Mouse (Mus musculus) lung, embryonic 16.5 days (tissue): Measurements from ENCODE around the gene Olfr122. TPM values are rescaled to one million over a fixed set of nuclear protein-coding genes. Genes with fewer than 3 reads are reported as not detected.

Experiments
- ATAC-seq: fragments of 200-750 bp; cut with Nextera tagmentation; 2 replicates; pipeline ENCODE4 v1.8.0; 2017; ENCODE audit warnings: low read depth, mild to moderate bottlenecking, moderate library complexity
- H3K27ac ChIP-seq: fragments of 300-500 bp; sonication (generic); 2 replicates; pipeline ENCODE4 v1.5.1; 2014; ENCODE audit warnings: mild to moderate bottlenecking, control low read depth, low read length
- H3K27me3 ChIP-seq: fragments of 300-500 bp; sonication (generic); 2 replicates; pipeline ENCODE4 v1.6.1; 2014; ENCODE audit warnings: low read depth, low read length, mixed read lengths; ENCODE audit not compliant: control insufficient read depth, insufficient read depth
- H3K36me3 ChIP-seq: fragments of 300-500 bp; sonication (generic); 2 replicates; pipeline ENCODE4 v1.6.1; 2014; ENCODE audit warnings: low read length; ENCODE audit not compliant: control insufficient read depth, insufficient read depth
- H3K4me1 ChIP-seq: fragments of 300-500 bp; sonication (generic); replicated peaks from 2 replicates; pipeline ENCODE4 v1.6.1; 2014; ENCODE audit warnings: low read length, mixed read lengths; ENCODE audit not compliant: control insufficient read depth, insufficient read depth
- H3K4me2 ChIP-seq: fragments of 300-500 bp; sonication (generic); 2 replicates; pipeline ENCODE4 v1.6.1; 2014; ENCODE audit warnings: low read depth, low read length, control low read depth
- H3K4me3 ChIP-seq: fragments of 300-500 bp; sonication (generic); 2 replicates; pipeline ENCODE4 v1.5.1; 2014; ENCODE audit warnings: mild to moderate bottlenecking, low read length, control low read depth
- H3K9ac ChIP-seq: fragments of 300-500 bp; sonication (generic); 2 replicates; pipeline ENCODE4 v1.6.1; 2014; ENCODE audit warnings: low read length, control low read depth
- H3K9me3 ChIP-seq: fragments of 300-500 bp; sonication (generic); 2 replicates; pipeline ENCODE4 v1.6.1; 2016; ENCODE audit warnings: low read length; ENCODE audit not compliant: control insufficient read depth
- WGBS: fragments of 180-500 bp; shearing (Covaris S2); extraction: QIAGEN DNeasy Blood & Tissue Kit; methylation state at CpG from one replicate; pipeline ENCODE4 v1.1.7; 2014; 5-methylcytosine and 5-hydroxymethylcytosine counted together
- polyA plus RNA-seq: library from polyadenylated mRNA; unstranded; fragments of >200 nt; fragmentation: Nextera tagmentation; extraction: Ambion mirVana; gene quantifications from 2 replicates; pipeline ENCODE4 v1.2.1, GENCODE M21; 2015

Olfr122 gene
- not detected in 2 replicates for polyA plus RNA-seq

GRCm38 (mm10) chr17:37768307-37768706, at the start of gene Olfr122:
TSS of gene Olfr122 (plus strand) at chr17:37768607.
- H3K4me3 ChIP-seq, result no peak within 1 kb of the TSS
- H3K4me2 ChIP-seq, result no peak within 1 kb of the TSS
- H3K4me1 ChIP-seq, result no peaks in the 10 kb centered on the region
- H3K27me3 ChIP-seq, result no peaks in the 10 kb centered on the region
- 0 out of 2 replicates have a peak, but pooled peaks cover 2% of the 10 kb centered on the region for H3K9me3 ChIP-seq
- no peaks in the 10 kb centered on the region for H3K36me3 ChIP-seq
- ATAC-seq, result no peak
- no peak within 1 kb of the TSS for H3K9ac ChIP-seq
- 77% methylated on average over 4 of the region's 4 CpGs for WGBS
- H3K27ac ChIP-seq, result no peak within 1 kb of the TSS

GRCm38 (mm10) chr17:37721508-37721907, 46.9 kb upstream of the Olfr122 start, which contains the start of gene Olfr120:
TSS of gene Olfr120 (plus strand) at chr17:37721808.
- Histone ChIP-seq H3K36me3 (no peaks in the 10 kb centered on the region), H3K27ac (no peak within 1 kb of the TSS), H3K27me3 (no peaks in the 10 kb centered on the region), H3K9me3 (no peaks in the 10 kb centered on the region), H3K9ac (no peak within 1 kb of the TSS), H3K4me2 (no peak within 1 kb of the TSS), H3K4me1 (no peaks in the 10 kb centered on the region), H3K4me3 (no peak within 1 kb of the TSS)
- no peak for ATAC-seq
- 68% methylated on average over 1 of the region's 1 CpGs for WGBS

- H3K4me3 ChIP-seq, result no peak overlapping the region
- ATAC-seq, result no peak
- no peaks in the 10 kb centered on the region for H3K9me3 ChIP-seq
- 53% methylated on average over 7 of the region's 7 CpGs for WGBS
- H3K4me1 ChIP-seq, result no peaks in the 10 kb centered on the region
- H3K36me3 ChIP-seq, result no peaks in the 10 kb centered on the region
- H3K9ac ChIP-seq, result no peak overlapping the region
- H3K27me3 ChIP-seq, result no peaks in the 10 kb centered on the region
- no peak overlapping the region for H3K4me2 ChIP-seq
- H3K27ac ChIP-seq, result no peak overlapping the region
Measured at GRCm38 (mm10) chr17:37738070-37738469, 30.3 kb upstream of the Olfr122 start.

DNA sequence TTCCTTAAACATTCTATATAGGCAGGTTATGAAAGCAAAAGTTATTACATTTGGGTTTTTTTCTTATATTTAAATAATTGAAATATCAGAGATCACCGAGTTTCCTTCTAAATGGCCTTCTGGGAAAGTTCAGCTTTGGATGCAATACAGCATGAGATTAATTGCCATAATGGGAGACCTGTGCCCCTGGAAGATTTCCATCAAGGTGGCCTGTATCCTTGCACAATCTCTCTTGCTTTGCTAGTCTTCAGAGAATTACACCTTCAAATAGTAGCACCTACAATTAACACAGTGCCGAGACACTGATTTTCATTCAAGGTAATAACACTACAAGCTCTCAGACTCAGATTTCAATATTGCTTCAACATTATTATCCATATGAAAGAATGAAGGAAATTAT, 24.8 kb downstream of the Olfr122 start, which contains the start of gene Olfr123:
Gene Olfr123 (plus strand): TSS at position 301 of the 400 bp plus-strand sequence.
- ATAC-seq, result no peak
- Histone ChIP-seq H3K27me3 (no peaks in the 10 kb centered on the region), H3K4me2 (no peak within 1 kb of the TSS), H3K4me1 (no peaks in the 10 kb centered on the region), H3K4me3 (no peak within 1 kb of the TSS), H3K9ac (no peak within 1 kb of the TSS), H3K27ac (no peak within 1 kb of the TSS), H3K36me3 (no peaks in the 10 kb centered on the region), H3K9me3 (no peaks in the 10 kb centered on the region)
- 89% methylated on average over 2 of the region's 2 CpGs for WGBS

DNA sequence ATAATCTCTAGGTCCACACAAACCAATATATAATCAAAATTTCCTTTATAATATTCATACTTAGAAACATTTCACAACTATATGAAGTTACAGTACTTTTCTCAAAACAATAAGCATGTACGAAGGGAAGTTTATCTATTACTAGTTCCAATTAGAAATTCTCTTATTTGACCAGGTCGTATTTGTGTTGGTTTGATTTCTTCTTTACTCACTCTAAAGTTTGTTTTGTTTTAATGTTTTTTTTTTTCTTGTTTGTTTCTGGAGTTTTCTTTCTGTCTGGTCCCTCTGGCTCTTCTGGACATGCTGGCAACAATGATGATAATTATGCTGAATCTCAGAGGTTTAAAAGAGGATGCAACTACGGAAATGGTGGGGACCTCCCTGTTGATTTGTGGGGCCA, 31.2 kb downstream of the Olfr122 start, which contains the start of gene Olfr124:
Gene Olfr124 (plus strand): TSS at position 301 of the 400 bp plus-strand sequence.
- WGBS, result 77% methylated on average over 3 of the region's 3 CpGs

More for the DNA sequence above, 31.2 kb downstream of the Olfr122 start, which contains the start of gene Olfr124:
- Histone ChIP-seq H3K27ac (no peak within 1 kb of the TSS), H3K9ac (no peak within 1 kb of the TSS), H3K4me3 (no peak within 1 kb of the TSS), H3K4me2 (no peak within 1 kb of the TSS), H3K36me3 (no peaks in the 10 kb centered on the region), H3K27me3 (no peaks in the 10 kb centered on the region), H3K4me1 (no peaks in the 10 kb centered on the region), H3K9me3 (no peaks in the 10 kb centered on the region)
- no peak for ATAC-seq

Other genes with a start within 250 kb of the Olfr122 start
- not detected in 2 replicates for gene Olfr112, start 199.2 kb upstream of the Olfr122 start, polyA plus RNA-seq
- gene Olfr113, start 190.9 kb upstream of the Olfr122 start, polyA plus RNA-seq, result not detected in 2 replicates
- not detected in 2 replicates for gene Olfr114, start 175.9 kb upstream of the Olfr122 start, polyA plus RNA-seq
- not detected in 2 replicates for gene Olfr115, start 141.5 kb upstream of the Olfr122 start, polyA plus RNA-seq
- not detected in 2 replicates for gene Olfr116, start 141.4 kb upstream of the Olfr122 start, polyA plus RNA-seq
- gene Olfr117, start 104.8 kb upstream of the Olfr122 start, polyA plus RNA-seq, result not detected in 2 replicates
- gene Olfr118, start 101.6 kb upstream of the Olfr122 start, polyA plus RNA-seq, result not detected in 2 replicates
- not detected in 2 replicates for gene Olfr119, start 72.0 kb upstream of the Olfr122 start, polyA plus RNA-seq
- gene Olfr120, start 46.8 kb upstream of the Olfr122 start, polyA plus RNA-seq, result not detected in 2 replicates
- gene Olfr121, start 19.8 kb upstream of the Olfr122 start, polyA plus RNA-seq, result not detected in 2 replicates
- not detected in 2 replicates for gene Olfr123, start 24.9 kb downstream of the Olfr122 start, polyA plus RNA-seq
- not detected in 2 replicates for gene Olfr124, start 31.3 kb downstream of the Olfr122 start, polyA plus RNA-seq
- not detected in 2 replicates for gene Olfr125, start 64.3 kb downstream of the Olfr122 start, polyA plus RNA-seq
- gene Olfr126, start 78.9 kb downstream of the Olfr122 start, polyA plus RNA-seq, result not detected in 2 replicates
- gene Olfr127, start 131.8 kb downstream of the Olfr122 start, polyA plus RNA-seq, result not detected in 2 replicates
- gene Olfr128, start 151.9 kb downstream of the Olfr122 start, polyA plus RNA-seq, result not detected in 2 replicates
- gene Olfr761, start 184.5 kb downstream of the Olfr122 start, polyA plus RNA-seq, result not detected in 2 replicates